Mouse (Mus musculus): ENCODE data around the gene Ceacam11. TPM values are rescaled to one million over a fixed set of nuclear protein-coding genes. Genes with fewer than 3 reads are reported as not detected.
"Not testable (repeated sequence)": the region's sequence is repeated elsewhere in the genome, so short reads cannot be mapped to it uniquely, and the experiment has no call there.

Gene Ceacam11
- not detected for total RNA-seq (2021)
- long read RNA-seq = 0 reads

DNA sequence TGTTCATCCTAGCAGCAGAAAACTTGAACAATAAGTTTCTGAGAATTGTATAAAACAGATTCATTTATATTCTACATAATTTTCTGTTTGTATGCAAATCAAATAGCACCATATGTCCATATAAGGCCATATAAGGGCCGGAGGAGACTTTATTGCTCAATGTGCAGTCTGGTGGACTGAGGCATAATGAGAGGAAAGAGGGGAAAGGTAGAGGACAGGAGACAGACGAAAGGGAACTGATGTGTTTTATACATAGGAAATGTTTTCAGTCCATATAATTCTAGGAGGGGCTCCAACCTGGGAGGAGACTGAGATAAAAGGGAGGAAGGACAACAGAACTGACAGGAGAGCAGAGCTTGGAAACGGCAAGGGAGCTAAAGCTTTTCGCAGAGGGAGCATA lies at the start of gene Ceacam11:
TSS of gene Ceacam11 (plus strand) at position 301 of the 400 bp plus-strand sequence.
- no peak for DNase-seq (ENCODE audit: low spot score in 2 of 2)

DNA sequence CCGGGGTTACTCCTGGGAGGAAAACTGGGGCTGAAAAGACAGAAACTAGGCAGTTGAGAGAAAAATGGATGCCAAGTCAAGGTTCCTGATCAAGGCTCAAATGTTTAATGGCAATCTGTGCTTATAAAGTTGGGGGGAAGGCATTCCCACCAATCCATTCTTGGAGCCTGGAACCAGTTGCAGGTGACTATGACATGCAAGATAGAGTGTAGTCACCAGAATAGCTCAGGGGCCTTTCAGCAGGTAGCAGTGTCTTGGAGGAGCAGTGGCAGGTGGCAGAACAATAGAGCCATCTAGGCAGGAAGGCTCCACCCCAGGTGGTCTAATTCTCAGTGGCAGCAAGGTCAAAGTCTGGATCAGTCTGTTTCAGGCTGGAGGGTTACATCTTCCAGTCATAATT lies 29.2 kb downstream of the Ceacam11 start:
- not testable (repeated sequence) for DNase-seq (ENCODE audit: low spot score in 2 of 2)

DNA sequence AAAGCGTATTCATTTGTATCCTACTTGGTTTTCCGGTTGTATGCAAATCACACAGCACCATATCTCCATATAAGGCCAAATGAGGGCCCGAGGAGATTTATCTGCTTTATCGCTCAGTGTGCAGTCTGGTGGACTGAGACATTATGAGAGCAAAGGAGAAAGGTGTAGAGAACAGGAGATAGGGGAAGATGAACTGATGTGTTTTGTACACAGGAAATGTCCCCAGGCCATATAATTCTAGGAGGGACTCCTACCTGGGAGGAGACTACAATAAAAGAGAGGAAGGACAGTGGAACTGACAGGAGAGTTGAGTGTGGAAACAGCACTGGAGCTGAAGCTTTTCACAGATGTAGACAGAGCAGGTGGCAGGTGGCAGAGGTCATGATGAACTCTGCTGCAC lies 37.7 kb downstream of the Ceacam11 start, which contains the start of gene Ceacam13:
TSS of gene Ceacam13 (plus strand) at position 301 of the 400 bp plus-strand sequence.
- no peak for DNase-seq (ENCODE audit: low spot score in 2 of 2)

Small RNAs within 50 kb of the gene (microRNA-seq; reads per million reads assigned to microRNA genes)
- gene Gm22414 = 0 reads per million in 2 experiments

Other genes starting within 250 kb of the Ceacam11 start
- not detected for gene Ceacam14, start 159.5 kb upstream of the Ceacam11 start, total RNA-seq (2021)
- gene Gm5155, start 100.4 kb upstream of the Ceacam11 start, total RNA-seq (2021) = not detected
- gene Ceacam13, start 37.8 kb downstream of the Ceacam11 start, total RNA-seq (2021) = not detected
- not detected for gene Ceacam12, start 93.8 kb downstream of the Ceacam11 start, total RNA-seq (2021)
- not detected for gene Igfl3, start 204.4 kb downstream of the Ceacam11 start, total RNA-seq (2021)

Measured in layer of hippocampus, postnatal 10 days (tissue).